Mouse (Mus musculus) MEL (cell line): ENCODE measurements around the gene Treml2.

ENCODE experiments used
- CTCF ChIP-seq, 3 experiments: IDR thresholded peaks in 2 of 3; conservative IDR thresholded peaks in 1 of 3; 2 replicates each; pipeline ENCODE4 v1.5.1; 2011 to 2012; ENCODE audit warnings: low read length in 3 of 3, low read depth in 2 of 3, mild to moderate bottlenecking in 2 of 3, improper control_type of control experiment in 1 of 3, inconsistent platforms in 1 of 3, mixed read lengths in 1 of 3, moderate library complexity in 1 of 3; ENCODE audit not compliant: control insufficient read depth in 1 of 3, insufficient read depth in 1 of 3, poor library complexity in 1 of 3, severe bottlenecking in 1 of 3
- GATA1 ChIP-seq: IDR thresholded peaks from 2 replicates; pipeline ENCODE4 v1.6.1; 2011; ENCODE audit warnings: low read depth, low read length, improper control_type of control experiment
- KAT2A ChIP-seq: conservative IDR thresholded peaks from 2 replicates; pipeline ENCODE4 v1.6.1; 2012; ENCODE audit warnings: low read depth, low read length, improper control_type of control experiment, inconsistent platforms
- POLR2A ChIP-seq, 2 experiments: IDR thresholded peaks; 2 replicates each; pipeline ENCODE4 v1.6.1; 2011 to 2012; ENCODE audit warnings: low read length in 2 of 2, mild to moderate bottlenecking in 2 of 2, control low read depth in 1 of 2, improper control_type of control experiment in 1 of 2, low read depth in 1 of 2, moderate library complexity in 1 of 2; ENCODE audit not compliant: control insufficient read depth in 1 of 2, insufficient read depth in 1 of 2, poor library complexity in 1 of 2
- SIN3A ChIP-seq: IDR thresholded peaks from 2 replicates; pipeline ENCODE4 v1.6.1; 2012; ENCODE audit warnings: low read length, improper control_type of control experiment, inconsistent platforms
- TCF12 ChIP-seq: IDR thresholded peaks from 2 replicates; pipeline ENCODE4 v1.6.1; 2014; ENCODE audit warnings: low read depth, mild to moderate bottlenecking, inconsistent platforms, low read length, improper control_type of control experiment, moderate library complexity
- ZMIZ1 ChIP-seq: IDR thresholded peaks from 2 replicates; pipeline ENCODE4 v1.6.1; 2012; ENCODE audit warnings: low read depth, mild to moderate bottlenecking, inconsistent platforms, low read length, improper control_type of control experiment, moderate library complexity
- ZNF384 ChIP-seq: IDR thresholded peaks from 2 replicates; pipeline ENCODE4 v1.6.1; 2012; ENCODE audit warnings: low read depth, mild to moderate bottlenecking, inconsistent platforms, low read length, improper control_type of control experiment

- no peak for TF ChIP-seq CTCF (IDR thresholded peaks at IDR 0.05 in 2 of 3, conservative IDR thresholded peaks at IDR 0.05 in 1 of 3; ENCODE audit: control insufficient read depth in 1 of 3, insufficient read depth in 1 of 3, low read depth in 2 of 3, low read length in 3 of 3, poor library complexity in 1 of 3, severe bottlenecking in 1 of 3)
- TF ChIP-seq POLR2A (IDR thresholded peaks at IDR 0.05; ENCODE audit: control insufficient read depth in 1 of 2, insufficient read depth in 1 of 2, low read depth in 1 of 2, low read length in 2 of 2, poor library complexity in 1 of 2) = no peak
- TF ChIP-seq SIN3A = no peak
- TF ChIP-seq KAT2A = no peak
- TF ChIP-seq ZMIZ1 = no peak
- no peak for TF ChIP-seq TCF12
- TF ChIP-seq ZNF384 = no peak
- no peak for TF ChIP-seq GATA1
These were observed 23.6 kb upstream of the Treml2 start for GRCm38 (mm10) chr17:48275736-48276135.
